Mouse (Mus musculus): ENCODE measurements at regions not wholly inside any gene's neighbourhood (a gene's known extent, or its start where the extent isn't known, plus 50 kb on each side); places are given as distances from the start of the nearest gene placed in this dataset.
A peak's percentile ranks its signal among the peaks of the same experiment; 100 is the strongest.

- no peak for DNase-seq (ENCODE audit: low spot score in 2 of 2)
These were observed 253.8 kb downstream of the Bckdhb start for GRCm38 (mm10) chr9:84178705-84179104.

GRCm38 (mm10) chr9:84179238-84179637, 254.3 kb downstream of the Bckdhb start:
- DNase-seq (ENCODE audit: low spot score in 2 of 2) = no peak

DNA sequence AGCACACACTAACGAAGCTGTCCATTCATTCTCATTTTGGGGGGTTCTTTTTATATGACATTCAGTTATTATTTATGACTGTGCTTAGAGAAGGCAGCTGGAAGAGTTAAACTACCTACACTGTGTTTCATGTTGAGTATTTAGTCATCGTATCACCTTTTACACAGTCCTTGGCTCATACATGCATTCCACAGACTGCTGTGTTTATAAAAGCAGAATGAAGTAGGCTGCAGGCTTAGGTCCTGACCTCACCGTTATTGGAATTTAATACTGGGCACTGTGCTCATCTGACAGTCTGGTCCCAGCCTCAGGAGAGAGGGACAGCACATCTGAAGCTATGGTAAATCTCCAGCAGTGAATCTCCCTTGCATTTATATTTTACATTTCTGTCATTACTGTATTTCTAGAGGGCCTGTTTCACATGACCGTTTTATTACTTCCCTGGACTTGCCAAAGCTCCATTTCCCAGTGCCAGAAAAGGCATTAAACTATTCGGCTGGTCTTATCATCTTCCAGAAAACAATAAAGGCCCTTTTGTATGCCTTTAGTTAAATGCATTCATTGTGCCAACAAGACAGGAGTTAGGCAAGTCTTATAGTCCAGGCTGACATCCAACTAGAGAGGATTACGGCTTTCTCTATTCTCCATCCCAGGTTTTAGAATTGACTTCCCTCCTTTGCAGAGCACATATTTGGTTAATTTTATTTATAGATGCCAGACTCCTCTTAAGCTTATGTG, 258.9 kb downstream of the Bckdhb start:
- DNase-seq (ENCODE audit: low spot score in 2 of 2) = no peak

- DNase-seq (ENCODE audit: low spot score in 2 of 2) = no peak
These were observed 262.6 kb downstream of the Bckdhb start for GRCm38 (mm10) chr9:84187531-84187930.

DNA sequence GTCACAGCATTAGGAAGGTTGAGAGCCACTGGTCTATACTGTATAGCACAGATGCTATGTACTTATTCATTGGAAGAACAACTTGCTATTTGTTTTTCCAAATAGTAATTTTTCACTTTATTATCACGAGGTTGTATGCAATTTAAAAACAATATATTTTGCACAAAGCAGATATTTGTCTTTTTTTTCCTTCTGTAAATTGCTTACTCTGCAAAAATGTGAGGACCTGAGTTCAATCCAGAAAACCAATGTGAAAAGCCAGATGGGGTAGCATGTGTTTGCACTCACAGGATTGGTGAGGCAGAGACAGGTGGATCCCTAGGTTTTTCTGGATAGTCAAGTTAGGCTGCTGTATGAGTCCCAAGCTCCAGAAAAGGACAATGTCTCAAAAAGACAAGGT, 268.5 kb downstream of the Bckdhb start:
- no peak for DNase-seq (ENCODE audit: low spot score in 2 of 2)

- no peak for DNase-seq (ENCODE audit: low spot score in 2 of 2)
These were observed 269.8 kb downstream of the Bckdhb start for GRCm38 (mm10) chr9:84194716-84195115.

DNA sequence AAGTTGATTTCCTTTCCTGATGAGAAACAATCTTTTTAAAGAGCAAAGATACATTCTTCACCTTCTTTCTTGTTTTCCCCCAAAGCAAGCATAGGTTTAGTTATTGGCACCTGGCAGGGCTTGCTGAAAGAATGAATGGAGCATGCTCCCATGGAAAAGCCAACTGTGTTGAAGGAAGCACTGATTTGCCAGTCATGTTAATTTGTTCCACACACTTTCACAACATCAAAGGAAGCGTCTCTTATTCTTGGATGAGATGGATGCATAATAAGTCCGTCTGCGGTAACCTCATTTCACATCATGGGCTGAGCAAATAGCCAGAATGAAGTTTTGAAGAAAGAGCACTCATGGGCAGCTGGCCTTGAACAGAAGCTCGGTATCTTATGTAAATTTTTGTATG, 270.4 kb downstream of the Bckdhb start:
- DNase-seq (ENCODE audit: low spot score in 2 of 2) = no peak

DNA sequence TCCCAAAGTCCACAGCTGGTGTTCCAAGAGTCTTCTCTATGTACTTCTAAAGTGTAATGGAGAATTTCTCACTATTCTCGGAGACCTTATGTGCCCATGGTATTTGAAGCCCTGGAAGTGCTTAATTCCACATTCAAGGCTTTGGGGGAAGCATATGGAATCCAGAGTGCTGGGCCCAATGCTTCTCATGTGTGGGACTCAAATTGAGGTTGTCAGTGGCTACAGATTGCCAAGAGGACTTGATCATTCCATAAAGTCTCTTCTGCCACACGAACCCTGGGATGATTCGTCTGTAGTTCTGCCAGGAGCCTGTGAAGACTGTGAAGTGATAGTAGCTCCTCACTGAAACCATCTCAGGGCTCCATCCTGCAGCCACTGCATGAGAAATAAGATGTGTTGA, 275.3 kb downstream of the Bckdhb start:
- no peak for DNase-seq (ENCODE audit: low spot score in 2 of 2)

DNA sequence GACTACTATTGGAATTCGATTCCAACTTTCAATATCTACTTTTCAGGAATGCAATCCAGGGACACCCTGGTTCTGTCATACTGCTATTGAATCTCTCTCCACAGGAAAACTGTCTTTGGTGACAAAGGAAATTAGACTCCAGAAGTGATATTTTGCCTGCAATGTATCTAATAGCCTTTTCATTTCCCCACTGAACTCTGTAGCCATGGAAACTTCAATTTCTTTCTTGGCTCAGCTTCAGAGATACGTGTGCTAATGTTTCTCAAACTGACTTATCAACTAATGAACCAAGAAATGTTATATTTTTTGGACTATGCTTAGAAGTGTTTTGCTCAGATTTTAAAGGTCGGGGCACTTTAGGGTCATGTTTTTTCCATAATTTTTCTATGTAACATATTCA, 279.1 kb downstream of the Bckdhb start:
- no peak for DNase-seq (ENCODE audit: low spot score in 2 of 2)

- no peak for DNase-seq (ENCODE audit: low spot score in 2 of 2)
These were observed 315.6 kb downstream of the Bckdhb start for GRCm38 (mm10) chr9:84240491-84240975.

GRCm38 (mm10) chr9:84249765-84250164, 324.8 kb downstream of the Bckdhb start:
- DNase-seq (ENCODE audit: low spot score in 2 of 2) = no peak

DNA sequence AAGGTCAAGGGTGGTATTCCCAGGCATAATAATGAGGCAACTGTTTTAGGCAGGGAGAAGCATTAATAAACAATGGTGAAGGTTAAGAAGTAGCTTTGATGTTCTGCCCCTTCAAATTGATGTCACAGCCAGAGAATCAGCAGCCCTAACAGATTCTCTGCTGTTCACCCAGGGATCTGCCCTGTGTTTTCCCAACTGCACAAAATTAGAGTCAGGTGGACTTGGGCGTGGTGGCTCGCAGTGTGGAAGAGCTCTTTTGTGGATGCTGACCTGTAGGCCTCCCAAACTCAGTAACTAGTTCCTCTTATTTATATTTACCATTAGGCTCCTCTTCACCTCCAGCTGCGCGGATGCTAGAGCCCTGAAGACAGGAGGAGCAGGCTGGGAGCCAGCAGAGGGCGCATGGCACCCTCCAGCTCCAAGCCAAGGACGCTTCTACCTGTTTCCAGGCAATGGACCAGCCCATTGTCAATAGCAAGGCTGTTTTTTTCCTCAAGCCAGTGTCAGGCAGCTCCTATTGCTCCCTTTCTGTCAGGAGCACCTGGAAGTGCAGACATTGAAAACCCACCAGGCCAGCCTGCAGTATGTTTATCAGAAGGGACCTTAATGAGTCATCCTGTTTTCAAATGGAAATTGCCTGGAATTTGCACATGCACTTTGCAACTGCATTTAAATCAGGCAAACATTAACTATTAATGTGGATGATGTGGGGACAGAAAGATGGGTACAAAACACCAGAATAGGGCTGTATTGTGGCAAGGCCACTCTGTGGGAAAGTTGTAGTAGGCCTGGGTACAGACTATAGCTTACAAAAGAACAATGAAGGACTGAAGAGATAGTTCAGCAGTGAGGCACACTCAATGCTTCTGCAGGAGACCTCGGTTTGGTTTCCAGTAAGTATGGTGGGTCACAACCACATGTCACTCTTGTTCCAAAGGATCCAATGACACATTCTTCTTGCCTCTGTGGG, 328.4 kb downstream of the Bckdhb start:
- peak in 1 of 2 experiments; percentile 25 for DNase-seq (ENCODE audit: low spot score in 2 of 2)

GRCm38 (mm10) chr9:84258488-84258887, 333.5 kb downstream of the Bckdhb start:
- DNase-seq (ENCODE audit: low spot score in 2 of 2) = no peak

GRCm38 (mm10) chr9:84259751-84260150, 334.8 kb downstream of the Bckdhb start:
- DNase-seq (ENCODE audit: low spot score in 2 of 2) = no peak

GRCm38 (mm10) chr9:84262151-84262550, 337.2 kb downstream of the Bckdhb start:
- no peak for DNase-seq (ENCODE audit: low spot score in 2 of 2)

DNA sequence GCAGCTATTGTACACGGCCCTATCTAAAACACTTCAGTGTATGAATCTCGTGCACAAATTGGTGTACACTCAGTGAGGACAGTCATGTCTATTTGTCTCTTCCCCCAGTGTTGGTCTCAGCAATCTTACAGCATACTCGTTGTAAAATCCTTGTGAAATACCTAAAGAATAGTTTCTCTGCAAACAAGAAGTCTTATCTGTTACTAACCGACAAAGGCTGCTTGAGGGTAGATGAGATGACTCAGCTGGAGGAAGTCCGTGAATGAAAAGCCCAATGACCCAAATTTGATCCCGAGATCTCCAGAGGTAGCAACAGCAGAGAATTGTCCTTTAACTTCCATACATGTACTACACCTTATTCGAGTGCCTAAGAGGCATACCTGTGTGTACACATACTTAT, 342.0 kb downstream of the Bckdhb start:
- DNase-seq (ENCODE audit: low spot score in 2 of 2) = no peak

DNA sequence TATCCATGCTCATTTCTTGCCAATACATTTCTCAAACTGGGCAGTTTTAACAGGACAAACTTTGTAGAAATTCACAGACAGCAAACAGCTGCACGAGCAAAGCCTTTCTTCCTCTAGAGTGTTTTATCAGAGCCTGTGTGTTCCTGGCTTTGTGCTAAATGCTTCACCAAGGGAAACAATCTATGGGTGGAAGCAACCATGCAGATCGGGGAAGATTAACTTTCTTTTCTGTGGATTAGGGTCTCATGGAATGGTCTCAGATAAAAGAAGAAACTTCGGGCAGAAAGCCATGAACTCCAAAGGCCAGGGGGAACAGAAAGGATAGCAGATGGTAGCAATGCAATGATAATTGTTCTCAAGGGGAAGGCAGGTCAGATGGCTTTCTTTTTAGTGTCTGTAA, 349.7 kb downstream of the Bckdhb start:
- no peak for DNase-seq (ENCODE audit: low spot score in 2 of 2)

DNA sequence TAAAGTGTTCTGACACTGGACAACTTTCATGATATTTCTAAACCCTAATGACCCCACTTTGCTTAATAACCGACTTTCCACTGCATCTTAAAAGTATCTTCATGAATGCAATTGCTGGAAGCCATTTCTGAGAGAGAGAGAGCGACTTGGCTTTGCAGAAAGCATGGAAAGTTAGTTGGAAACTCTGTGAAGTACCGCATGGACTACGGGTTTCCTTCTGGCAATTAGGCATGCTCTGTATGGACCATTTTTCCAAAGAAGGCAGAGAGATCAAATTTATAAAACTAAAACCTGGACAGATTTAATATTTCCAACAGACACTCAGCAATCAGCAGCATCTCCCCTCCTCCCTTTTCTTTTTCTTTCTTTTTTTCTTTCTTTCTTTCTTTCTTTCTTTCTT, 353.4 kb downstream of the Bckdhb start:
- DNase-seq (ENCODE audit: low spot score in 2 of 2) = no peak

DNA sequence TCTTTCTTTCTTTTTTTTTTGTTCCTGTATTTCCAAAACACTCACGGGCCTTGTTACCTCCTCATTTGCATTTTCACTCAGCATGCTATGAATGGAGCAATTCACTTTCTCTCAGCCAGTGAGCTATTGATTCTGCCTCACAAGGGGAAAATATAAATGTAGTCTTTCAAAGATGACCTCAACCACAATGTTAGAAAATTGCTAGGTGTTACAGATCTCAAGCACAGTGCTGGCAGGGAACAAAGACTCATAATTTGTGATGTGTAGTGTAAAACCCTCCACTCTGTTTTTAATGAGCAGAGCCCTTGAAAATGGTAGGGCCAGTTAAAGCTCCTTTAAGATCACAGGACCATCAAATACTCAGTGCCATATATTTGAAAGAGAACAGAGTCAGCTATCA, 353.8 kb downstream of the Bckdhb start:
- no peak for DNase-seq (ENCODE audit: low spot score in 2 of 2)

- DNase-seq (ENCODE audit: low spot score in 2 of 2) = no peak
These were observed 356.0 kb downstream of the Bckdhb start for GRCm38 (mm10) chr9:84280898-84281297.

- DNase-seq (ENCODE audit: low spot score in 2 of 2) = no peak
These were observed 356.7 kb downstream of the Bckdhb start for GRCm38 (mm10) chr9:84281610-84282009.

GRCm38 (mm10) chr9:84283296-84283695, 358.4 kb downstream of the Bckdhb start:
- DNase-seq (ENCODE audit: low spot score in 2 of 2) = no peak

- DNase-seq (ENCODE audit: low spot score in 2 of 2) = no peak
These were observed 360.7 kb downstream of the Bckdhb start for GRCm38 (mm10) chr9:84285604-84286003.

All from cerebellum, postnatal 4 days (tissue).